ENCODE assay signal across 12 mouse cellular contexts in genomic region chr10:60207166-60207705, GRCm38 (mm10). TPM values are rescaled to one million over a fixed set of nuclear protein-coding genes. Genes with fewer than 3 reads are reported as not detected.
DNase-seq lines count a peak whose midpoint lies in the region; ATAC-seq and TF ChIP-seq lines count a peak whose summit lies in the region.
"Had no signal": no experiment of that assay in that cellular context is flagged by ENCODE, and none has a peak within 500 bp of the region (broad histone marks: within the 10 kb centered on the region; RNA-seq: fewer than 3 reads in every experiment).

No protein-coding gene starts in this region.

- ATAC-seq in hindbrain, embryonic 13.5 days (ENCODE audit: low FRiP score): no peak
- ATAC-seq in stomach, postnatal 0 days (ENCODE audit: low FRiP score, low TSS enrichment): no peak
- no peak for ATAC-seq in forebrain, postnatal 0 days

- H3K27me3 ChIP-seq in hindbrain, embryonic 13.5 days: no peaks in the 10 kb centered on the region
- H3K27me3 ChIP-seq in hindbrain, embryonic 10.5 days (ENCODE audit: insufficient read depth, poor library complexity, severe bottlenecking): no peaks in the 10 kb centered on the region
- no peaks in the 10 kb centered on the region for H3K27me3 ChIP-seq in spleen, adult 2 months (ENCODE audit: control insufficient read depth, insufficient read depth, low read length)
- no peaks in the 10 kb centered on the region for H3K27me3 ChIP-seq in stomach, postnatal 0 days (ENCODE audit: control insufficient read depth, insufficient read depth, low read length)
- no peaks in the 10 kb centered on the region for H3K27me3 ChIP-seq in forebrain, postnatal 0 days (ENCODE audit: insufficient read depth, low read length)

- TF ChIP-seq POLR2A in spleen, adult 2 months (IDR thresholded peaks at IDR 0.05; ENCODE audit: low read depth, low read length): no peak

- peaks cover 48% of the 10 kb centered on the region for H3K4me1 ChIP-seq in hindbrain, embryonic 13.5 days (replicated peaks)
- H3K4me1 ChIP-seq in hindbrain, embryonic 10.5 days (replicated peaks): peaks cover 57% of the 10 kb centered on the region
- peaks cover 22% of the 10 kb centered on the region for H3K4me1 ChIP-seq in spleen, adult 2 months (ENCODE audit: control insufficient read depth, insufficient read depth, insufficient read length)
- H3K4me1 ChIP-seq in stomach, postnatal 0 days (replicated peaks; ENCODE audit: control insufficient read depth, insufficient read depth): no peaks in the 10 kb centered on the region
- peaks cover 4% of the 10 kb centered on the region; the same call in 1 of the 2 replicates for H3K4me1 ChIP-seq in forebrain, postnatal 0 days (ENCODE audit: insufficient read depth)

- no peak overlapping the region for H3K4me3 ChIP-seq in hindbrain, embryonic 13.5 days
- no peak overlapping the region for H3K4me3 ChIP-seq in hindbrain, embryonic 10.5 days
- H3K4me3 ChIP-seq in spleen, adult 2 months (ENCODE audit: extremely low read depth, insufficient read depth, insufficient read length): no peak overlapping the region
- H3K4me3 ChIP-seq in stomach, postnatal 0 days (ENCODE audit: low read depth, low read length): no peak overlapping the region
- H3K4me3 ChIP-seq in forebrain, postnatal 0 days (ENCODE audit: low read depth, low read length): no peak overlapping the region

- no peak overlapping the region for H3K4me2 ChIP-seq in hindbrain, embryonic 13.5 days
- H3K4me2 ChIP-seq in stomach, postnatal 0 days (replicated peaks; ENCODE audit: low read depth): no peak overlapping the region
- H3K4me2 ChIP-seq in forebrain, postnatal 0 days (ENCODE audit: low read depth): no peak overlapping the region
- H3K4me2 ChIP-seq: midbrain, embryonic 11.5 days had no signal

- no peak for TF ChIP-seq CTCF in spleen, adult 2 months (IDR thresholded peaks at IDR 0.05; ENCODE audit: extremely low read depth, insufficient read depth, insufficient read length, insufficient replicate concordance)
- no peak for TF ChIP-seq CTCF in stomach, postnatal 0 days (IDR thresholded peaks at IDR 0.05; ENCODE audit: low read depth)
- no peak for TF ChIP-seq CTCF in forebrain, postnatal 0 days (IDR thresholded peaks at IDR 0.05; ENCODE audit: low read depth)

- no peak for DNase-seq in hindbrain, embryonic 10.5 days (ENCODE audit: low spot score)
- no peak for DNase-seq in spleen, adult 2 months (ENCODE audit: low read depth in 1 of 2, low spot score in 2 of 2)
- DNase-seq in spleen, postnatal 4 days (ENCODE audit: low spot score in 2 of 2): no peak
- peak; percentile 34 for DNase-seq in adrenal gland, postnatal 25 days
- no peak for DNase-seq in stomach, postnatal 0 days (ENCODE audit: low spot score)
- DNase-seq in right cerebral cortex, postnatal 25 days: no peak
- no peak for DNase-seq in forebrain, postnatal 0 days
- DNase-seq: cerebellum, postnatal 25 days; liver; right cerebral cortex, postnatal 4 days had no signal

- no peak for TF ChIP-seq EP300 in stomach, postnatal 0 days (optimal IDR thresholded peaks at IDR 0.05)

- 85% methylated on average over 8 of the region's 8 CpGs for WGBS in hindbrain, embryonic 13.5 days
- 89% methylated on average over 8 of the region's 8 CpGs for WGBS in hindbrain, embryonic 10.5 days
- 87% methylated on average over 8 of the region's 8 CpGs for WGBS in spleen, adult 2 months
- 74% methylated on average over 8 of the region's 8 CpGs for WGBS in stomach, postnatal 0 days
- WGBS in forebrain, postnatal 0 days: 79% methylated on average over 8 of the region's 8 CpGs

- 0 out of 2 replicates have a peak overlapping the region, but pooled peaks have one; percentile 19 for H3K9ac ChIP-seq in hindbrain, embryonic 13.5 days
- no peak overlapping the region for H3K9ac ChIP-seq in stomach, postnatal 0 days (ENCODE audit: low read length)
- H3K9ac ChIP-seq in forebrain, postnatal 0 days: no peak overlapping the region

- H3K36me3 ChIP-seq in hindbrain, embryonic 13.5 days: no peaks in the 10 kb centered on the region
- no peaks in the 10 kb centered on the region for H3K36me3 ChIP-seq in hindbrain, embryonic 10.5 days
- H3K36me3 ChIP-seq in spleen, adult 2 months (ENCODE audit: control insufficient read depth, insufficient read depth, low read length): peaks cover 1% of the 10 kb centered on the region; the same call in 1 of the 2 replicates
- no peaks in the 10 kb centered on the region for H3K36me3 ChIP-seq in stomach, postnatal 0 days (ENCODE audit: control insufficient read depth, insufficient read depth, low read length)
- H3K36me3 ChIP-seq in forebrain, postnatal 0 days (ENCODE audit: insufficient read depth): no peaks in the 10 kb centered on the region

- H3K27ac ChIP-seq in hindbrain, embryonic 13.5 days: no peak overlapping the region
- no peak overlapping the region for H3K27ac ChIP-seq in hindbrain, embryonic 10.5 days
- peak overlapping the region; percentile 25; the same call in 1 of the 2 replicates for H3K27ac ChIP-seq in spleen, adult 2 months (ENCODE audit: insufficient read depth, low read length)
- H3K27ac ChIP-seq in stomach, postnatal 0 days (replicated peaks): 0 out of 2 replicates have a peak overlapping the region, but pooled peaks have one; percentile 4
- H3K27ac ChIP-seq in forebrain, postnatal 0 days (ENCODE audit: low read depth, low read length): no peak overlapping the region

- H3K9me3 ChIP-seq in hindbrain, embryonic 13.5 days: no peaks in the 10 kb centered on the region
- no peaks in the 10 kb centered on the region for H3K9me3 ChIP-seq in hindbrain, embryonic 10.5 days
- no peaks in the 10 kb centered on the region for H3K9me3 ChIP-seq in stomach, postnatal 0 days (ENCODE audit: control insufficient read depth, low read length)
- no peaks in the 10 kb centered on the region for H3K9me3 ChIP-seq in forebrain, postnatal 0 days (ENCODE audit: low read length)

RNA-seq across cellular contexts. Expression of gene Chst3, which starts 11.8 kb away (rescaled TPM):
- 1.8 and 2.0 TPM in 2 replicates for polyA plus RNA-seq in hindbrain, embryonic 13.5 days (2015; fragmentation: Nextera tagmentation; extraction: Ambion mirVana)
- 1.8 and 2.2 TPM in 2 replicates for polyA plus RNA-seq in hindbrain, embryonic 10.5 days (2016; fragmentation: Nextera tagmentation; extraction: Ambion mirVana)
- polyA plus RNA-seq in spleen, adult 2 months (2012; rRNA removed): 89.3 and 105 TPM in 2 replicates
- total RNA-seq in adrenal gland, postnatal 25 days (2021): 0.85 and 1.7 TPM in 2 replicates
- 1.1 and 1.4 TPM in 2 replicates for polyA plus RNA-seq in stomach, postnatal 0 days (2015; fragmentation: Nextera tagmentation; extraction: Ambion mirVana)
- total RNA-seq in forebrain, postnatal 0 days (2014; rRNA removed): 3.9 and 5.6 TPM in 2 replicates
- 0.33 and 0.61 TPM in 2 replicates for polyA plus RNA-seq in forebrain, postnatal 0 days (2015; fragmentation: Nextera tagmentation; extraction: Ambion mirVana)

Comparison
In these comparisons a context has a peak if more than half of its experiments do, and no peak if none do; other contexts are left out.
1. H3K27ac ChIP-seq: peak in spleen, adult 2 months (single experiment) and stomach, postnatal 0 days (single experiment); none in hindbrain, embryonic 13.5 days (single experiment), hindbrain, embryonic 10.5 days (single experiment) and forebrain, postnatal 0 days (single experiment).
2. RNA of gene Chst3, which starts 11.8 kb away (polyA plus RNA-seq): 89.3 to 105 TPM in spleen, adult 2 months; 1.8 to 2.0 TPM in hindbrain, embryonic 13.5 days, 1.8 to 2.2 TPM in hindbrain, embryonic 10.5 days, 1.1 to 1.4 TPM in stomach, postnatal 0 days and 0.33 to 0.61 TPM in forebrain, postnatal 0 days; every median in the first group is over 10 times any median in the second.